ENCODE assay signal across 19 mouse cellular contexts in genomic region chr9:27449780-27450422, GRCm38 (mm10). TPM values are rescaled to one million over a fixed set of nuclear protein-coding genes. Genes with fewer than 3 reads are reported as not detected.
DNase-seq lines count a peak whose midpoint lies in the region; ATAC-seq and TF ChIP-seq lines count a peak whose summit lies in the region.
"Had no signal": no experiment of that assay in that cellular context is flagged by ENCODE, and none has a peak within 500 bp of the region (broad histone marks: within the 10 kb centered on the region; RNA-seq: fewer than 3 reads in every experiment).

No protein-coding gene starts in this region.

- no peak overlapping the region for H3K27ac ChIP-seq in forebrain, embryonic 15.5 days (replicated peaks)
- no peak overlapping the region for H3K27ac ChIP-seq in hindbrain, postnatal 0 days
- H3K27ac ChIP-seq in neural tube, embryonic 13.5 days (replicated peaks), result no peak overlapping the region
- H3K27ac ChIP-seq: kidney, embryonic 15.5 days; liver, embryonic 15.5 days; stomach, embryonic 15.5 days had no signal

- DNase-seq in embryo, embryonic 11.5 days (ENCODE audit: low read depth, low spot score), result peak; percentile 13
- DNase-seq in hindbrain, postnatal 0 days (ENCODE audit: low spot score), result peak; percentile 15
- DNase-seq in left cerebral cortex, postnatal 10 days (ENCODE audit: extremely low spot score in 1 of 2, low spot score in 2 of 2), result no peak
- no peak for DNase-seq in urinary bladder, postnatal 10 days (ENCODE audit: low spot score)
- DNase-seq in cerebellum, postnatal 25 days, result no peak
- DNase-seq: cerebellum, postnatal 14 days; gastrocnemius, postnatal 10 days; left cerebral cortex, postnatal 4 days; lung, postnatal 4 days; right cerebral cortex, postnatal 14 days; thymus, postnatal 36 days had no signal

- H3K36me3 ChIP-seq in forebrain, embryonic 15.5 days, result no peaks in the 10 kb centered on the region
- H3K36me3 ChIP-seq in hindbrain, postnatal 0 days (ENCODE audit: insufficient read depth, low read length), result no peaks in the 10 kb centered on the region
- H3K36me3 ChIP-seq in neural tube, embryonic 13.5 days, result no peaks in the 10 kb centered on the region
- H3K36me3 ChIP-seq: kidney, embryonic 15.5 days; liver, embryonic 15.5 days; stomach, embryonic 15.5 days had no signal

- ATAC-seq in forebrain, embryonic 15.5 days (replicated peaks), result peak; percentile 53; the same call in 1 of the 2 replicates
- no peak; the same call in 1 of the 2 replicates for ATAC-seq in hindbrain, postnatal 0 days
- ATAC-seq in neural tube, embryonic 13.5 days (ENCODE audit: low read depth), result peak; percentile 72; the same call in 1 of the 2 replicates

- H3K9me3 ChIP-seq in forebrain, embryonic 15.5 days, result no peaks in the 10 kb centered on the region
- no peaks in the 10 kb centered on the region for H3K9me3 ChIP-seq in hindbrain, postnatal 0 days (ENCODE audit: low read length)
- H3K9me3 ChIP-seq in neural tube, embryonic 13.5 days, result no peaks in the 10 kb centered on the region
- H3K9me3 ChIP-seq: kidney, embryonic 15.5 days; liver, embryonic 15.5 days; stomach, embryonic 15.5 days had no signal

- H3K4me1 ChIP-seq in forebrain, embryonic 15.5 days, result peaks cover 17% of the 10 kb centered on the region
- 0 out of 2 replicates have a peak, but pooled peaks cover 5% of the 10 kb centered on the region for H3K4me1 ChIP-seq in hindbrain, postnatal 0 days (ENCODE audit: insufficient read depth, low read length)
- peaks cover 9% of the 10 kb centered on the region for H3K4me1 ChIP-seq in neural tube, embryonic 13.5 days (replicated peaks)
- H3K4me1 ChIP-seq: kidney, embryonic 15.5 days; liver, embryonic 15.5 days; stomach, embryonic 15.5 days had no signal

- no peak for TF ChIP-seq CTCF in hindbrain, postnatal 0 days (IDR thresholded peaks at IDR 0.05; ENCODE audit: low read depth)

- intact Hi-C loops in left cerebral cortex, postnatal 10 days (cut with DNase I), result no loop called here

- H3K27me3 ChIP-seq in forebrain, embryonic 15.5 days, result no peaks in the 10 kb centered on the region
- H3K27me3 ChIP-seq in hindbrain, postnatal 0 days (ENCODE audit: insufficient read depth, low read length), result no peaks in the 10 kb centered on the region
- H3K27me3 ChIP-seq in neural tube, embryonic 13.5 days, result 0 out of 2 replicates have a peak, but pooled peaks cover 4% of the 10 kb centered on the region
- H3K27me3 ChIP-seq: kidney, embryonic 15.5 days; liver, embryonic 15.5 days; stomach, embryonic 15.5 days had no signal

- no peak overlapping the region for H3K4me3 ChIP-seq in forebrain, embryonic 15.5 days
- no peak overlapping the region for H3K4me3 ChIP-seq in hindbrain, postnatal 0 days (ENCODE audit: low read length)
- H3K4me3 ChIP-seq in neural tube, embryonic 13.5 days, result no peak overlapping the region
- H3K4me3 ChIP-seq: kidney, embryonic 15.5 days; liver, embryonic 15.5 days; stomach, embryonic 15.5 days had no signal

- no peak overlapping the region for H3K9ac ChIP-seq in forebrain, embryonic 15.5 days (replicated peaks)
- H3K9ac ChIP-seq in hindbrain, postnatal 0 days (replicated peaks; ENCODE audit: low read length), result no peak overlapping the region
- H3K9ac ChIP-seq in neural tube, embryonic 13.5 days, result 0 out of 2 replicates have a peak overlapping the region, but pooled peaks have one; percentile 26
- H3K9ac ChIP-seq: kidney, embryonic 15.5 days; liver, embryonic 15.5 days; stomach, embryonic 15.5 days had no signal

- H3K4me2 ChIP-seq in forebrain, embryonic 15.5 days (replicated peaks), result no peak overlapping the region
- H3K4me2 ChIP-seq in hindbrain, postnatal 0 days (ENCODE audit: low read depth, low read length), result 0 out of 2 replicates have a peak overlapping the region, but pooled peaks have one; percentile 13
- 0 out of 2 replicates have a peak overlapping the region, but pooled peaks have one; percentile 11 for H3K4me2 ChIP-seq in neural tube, embryonic 13.5 days
- H3K4me2 ChIP-seq: heart, embryonic 11.5 days; kidney, embryonic 15.5 days; liver, embryonic 15.5 days; stomach, embryonic 15.5 days had no signal

- 23% methylated on average over 9 of the region's 9 CpGs for WGBS in forebrain, embryonic 15.5 days
- WGBS in hindbrain, postnatal 0 days, result 23% methylated on average over 9 of the region's 9 CpGs
- WGBS in neural tube, embryonic 13.5 days, result 27% methylated on average over 9 of the region's 9 CpGs

RNA-seq across cellular contexts. Expression of gene Spata19, which starts 53.3 kb away (rescaled TPM):
- polyA plus RNA-seq in forebrain, embryonic 15.5 days (2015; fragmentation: Nextera tagmentation; extraction: Ambion mirVana), result not detected in 2 replicates
- not detected in 2 replicates for total RNA-seq in hindbrain, postnatal 0 days (2014; rRNA removed)
- polyA plus RNA-seq in hindbrain, postnatal 0 days (2015; fragmentation: Nextera tagmentation; extraction: Ambion mirVana), result 0.40 TPM in 1 of 2 replicates, not detected in the other
- polyA plus RNA-seq in neural tube, embryonic 13.5 days (2015; fragmentation: Nextera tagmentation; extraction: Ambion mirVana), result not detected in 2 replicates
- under 1 TPM in 1 of 2 experiments, not detected in 1; 0.61 TPM for total RNA-seq in left cerebral cortex, postnatal 10 days (2021)
- total RNA-seq: CH12.LX; gastrocnemius, postnatal 10 days; layer of hippocampus, postnatal 10 days; left cerebral cortex, postnatal 4 days had no signal
- polyA plus RNA-seq: heart, embryonic 11.5 days; kidney, embryonic 15.5 days; liver, embryonic 15.5 days; stomach, embryonic 15.5 days had no signal

Comparison
In these comparisons a context has a peak if more than half of its experiments do, and no peak if none do; other contexts are left out.
1. DNase-seq: peak in embryo, embryonic 11.5 days (single experiment) and hindbrain, postnatal 0 days (single experiment); none in left cerebral cortex, postnatal 10 days (0 of 2), urinary bladder, postnatal 10 days (single experiment) and cerebellum, postnatal 25 days (0 of 2).